Mouse (Mus musculus): Measurements from ENCODE around the gene Ier2. TPM values are rescaled to one million over a fixed set of nuclear protein-coding genes. Genes with fewer than 3 reads are reported as not detected.
"Not testable (repeated sequence)": the region's sequence is repeated elsewhere in the genome, so short reads cannot be mapped to it uniquely, and the experiment has no call there.

Gene Ier2
- total RNA-seq, 2 experiments from 2014 or later = 43.5 to 49.8 TPM

DNA sequence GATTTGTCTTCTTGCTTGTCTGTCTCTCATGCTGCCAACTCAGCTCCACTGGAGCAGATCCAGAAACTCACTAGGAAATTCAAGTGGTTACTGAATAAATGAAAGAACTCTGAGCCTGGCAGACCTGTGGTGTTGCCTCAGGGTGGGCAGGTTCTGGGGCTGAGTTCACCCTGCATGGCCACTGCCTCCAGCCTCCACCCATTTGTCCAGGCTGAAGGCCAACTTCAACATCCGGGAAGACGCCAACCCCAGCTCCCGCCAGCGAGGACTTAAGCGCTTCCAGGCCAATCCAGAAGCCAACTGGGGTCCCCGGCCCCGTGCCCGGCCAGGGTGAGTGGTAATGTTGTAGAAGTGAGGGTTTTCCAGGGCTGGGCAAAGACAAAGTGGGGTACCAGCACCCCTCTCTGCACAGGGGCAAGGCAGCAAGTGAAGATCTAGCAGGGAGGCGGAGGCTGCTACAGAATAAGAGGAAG is 36.3 kb upstream of the Ier2 start:
- ATAC-seq (replicated peaks; ENCODE audit: poor library complexity) = no peak

- ATAC-seq (replicated peaks; ENCODE audit: poor library complexity) = no peak
These were observed 35.6 kb upstream of the Ier2 start for GRCm38 (mm10) chr8:84698288-84698687.

DNA sequence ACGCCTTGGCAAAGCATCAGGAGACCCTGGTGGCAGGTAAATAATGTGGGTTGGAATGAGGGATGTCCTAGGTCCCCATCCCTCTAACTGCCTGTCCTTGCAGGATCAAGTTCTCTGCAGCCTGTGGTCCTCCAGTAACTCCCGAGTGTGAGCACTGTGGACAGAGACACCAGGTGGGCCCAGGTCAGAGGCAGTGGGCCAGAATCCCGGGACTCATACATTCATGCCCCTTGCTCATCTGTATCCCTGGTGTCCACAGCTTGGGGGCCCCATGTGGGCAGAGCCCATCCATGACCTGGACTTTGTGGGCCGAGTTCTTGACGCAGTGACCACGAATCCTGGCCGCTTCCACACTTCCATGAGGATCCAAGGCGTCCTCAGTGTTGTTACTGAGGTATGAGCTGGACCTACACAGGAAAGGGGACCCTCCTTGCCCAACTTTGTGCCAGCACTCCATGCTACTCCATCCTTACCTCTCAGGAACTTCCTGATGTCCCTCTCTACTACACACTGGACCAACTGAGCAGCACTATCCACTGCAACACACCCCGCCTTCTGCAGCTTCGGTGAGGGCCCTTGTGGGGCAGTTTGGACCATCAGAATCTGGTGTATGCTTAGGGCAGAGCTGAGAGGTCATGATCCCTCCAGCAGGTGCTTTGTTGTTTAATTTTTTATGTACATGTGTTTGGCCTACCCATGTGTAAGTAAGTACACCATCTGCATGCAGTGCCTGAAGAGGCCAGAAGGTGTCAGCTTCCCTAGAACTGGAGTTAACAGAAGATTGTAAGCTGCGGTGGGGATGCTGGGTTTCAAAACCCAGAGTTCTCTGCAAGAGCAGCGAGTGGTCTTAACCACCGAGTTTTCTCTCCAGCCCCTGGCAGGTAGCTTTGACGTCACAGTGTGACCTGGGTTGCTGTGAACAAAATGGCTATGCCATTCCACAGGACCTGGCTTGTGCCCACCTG is 34.8 kb upstream of the Ier2 start:
- peak; percentile 21 for ATAC-seq (replicated peaks; ENCODE audit: poor library complexity)

DNA sequence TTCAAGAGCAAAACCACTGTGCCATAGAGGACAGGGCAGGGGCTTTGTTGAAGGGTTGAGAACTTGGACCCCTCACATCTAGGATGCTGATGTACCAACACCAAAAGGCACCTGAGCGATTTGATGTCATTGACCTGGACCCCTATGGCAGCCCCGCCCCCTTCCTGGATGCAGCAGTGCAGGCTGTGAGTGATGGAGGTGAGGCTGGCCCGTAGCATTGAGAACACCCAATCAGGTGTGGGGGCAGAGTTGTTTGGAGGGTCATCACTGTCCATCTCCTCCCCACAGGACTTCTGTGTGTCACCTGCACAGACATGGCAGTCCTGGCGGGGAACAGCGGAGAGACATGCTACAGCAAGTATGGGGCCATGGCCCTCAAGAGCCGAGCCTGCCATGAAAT is 32.5 kb upstream of the Ier2 start:
- ATAC-seq (replicated peaks; ENCODE audit: poor library complexity) = no peak

DNA sequence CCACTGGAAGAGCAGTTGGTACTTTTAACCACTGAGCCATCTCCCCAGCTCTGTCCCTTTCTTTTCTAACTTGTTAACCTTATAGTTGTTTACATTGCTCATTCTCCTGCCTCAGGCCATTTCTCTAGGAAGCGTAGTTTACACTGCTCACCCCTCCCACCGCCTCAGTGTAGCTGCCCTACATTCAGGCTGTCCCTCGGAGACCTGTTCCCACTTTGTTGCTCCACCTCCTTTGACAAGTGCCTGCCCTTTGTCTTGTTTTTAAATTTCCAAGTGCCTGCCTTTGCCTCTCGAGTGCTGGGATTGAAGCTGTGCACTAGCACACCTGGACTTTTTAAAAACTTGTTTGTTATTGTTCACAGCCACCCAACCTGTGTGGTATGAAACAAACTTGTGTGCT is 30.7 kb upstream of the Ier2 start:
- ATAC-seq (replicated peaks; ENCODE audit: poor library complexity) = no peak

- ATAC-seq (replicated peaks; ENCODE audit: poor library complexity) = peak; percentile 80
These were observed 26.7 kb upstream of the Ier2 start for GRCm38 (mm10) chr8:84689091-84689915.

- ATAC-seq (replicated peaks; ENCODE audit: poor library complexity) = peak; percentile 81
These were observed 25.1 kb upstream of the Ier2 start, which contains the start of gene Nacc1 for GRCm38 (mm10) chr8:84687705-84688100. Gene Nacc1 (minus strand): TSS chr8:84687862.

- peak; percentile 10; the same call in 1 of the 2 replicates for ATAC-seq (replicated peaks; ENCODE audit: poor library complexity)
These were observed 24.5 kb upstream of the Ier2 start for GRCm38 (mm10) chr8:84687003-84687704.

DNA sequence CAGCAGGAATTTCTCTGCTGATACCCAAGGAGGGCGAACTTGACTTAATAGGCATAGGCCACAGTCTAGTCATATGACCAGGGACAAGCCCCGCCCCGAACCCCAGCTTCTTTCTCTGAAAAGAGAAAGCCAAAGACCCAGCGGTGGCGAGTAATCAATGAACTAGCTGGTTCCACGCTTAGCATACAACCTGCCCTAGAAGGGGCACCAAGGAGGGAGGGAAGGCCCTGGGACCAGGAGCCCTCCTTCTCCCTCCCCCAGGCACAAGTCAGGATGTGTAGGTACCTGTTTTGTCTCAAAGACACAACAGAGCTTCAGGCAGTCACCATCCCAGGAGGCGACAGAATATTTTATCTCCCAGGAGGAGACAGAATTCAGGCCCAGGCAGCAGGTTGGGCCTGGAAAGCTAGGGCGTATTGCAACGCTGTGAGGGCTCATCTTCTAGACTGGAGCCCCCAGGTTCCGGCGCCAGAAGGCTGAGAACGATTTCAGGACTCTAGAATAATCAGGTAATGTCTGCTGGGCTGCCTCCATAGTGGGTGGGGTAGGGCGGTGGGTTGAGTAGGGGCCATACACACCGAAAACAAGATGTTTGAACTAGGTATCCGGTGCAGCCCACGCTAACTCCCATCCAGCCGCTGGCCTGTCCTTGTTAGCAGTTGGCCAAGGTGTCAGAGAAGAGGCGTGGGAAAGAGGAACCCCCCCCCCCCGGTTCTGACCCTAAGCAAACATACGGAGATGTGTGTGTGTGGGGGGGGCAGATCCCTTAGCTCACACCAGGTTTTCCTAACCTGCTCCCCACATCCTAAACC is 23.7 kb upstream of the Ier2 start, which contains the start of gene Trmt1:
Gene Trmt1, plus strand, starts transcription at position 117 of the 812 bp plus-strand sequence.
- ATAC-seq (replicated peaks; ENCODE audit: poor library complexity) = 0 out of 2 replicates have a peak, but pooled peaks have one; percentile 8

GRCm38 (mm10) chr8:84684537-84684936 is 21.9 kb upstream of the Ier2 start:
- ATAC-seq (replicated peaks; ENCODE audit: poor library complexity) = no peak

- ATAC-seq (replicated peaks; ENCODE audit: poor library complexity) = peak; percentile 47
These were observed 19.6 kb upstream of the Ier2 start for GRCm38 (mm10) chr8:84682257-84682656.

DNA sequence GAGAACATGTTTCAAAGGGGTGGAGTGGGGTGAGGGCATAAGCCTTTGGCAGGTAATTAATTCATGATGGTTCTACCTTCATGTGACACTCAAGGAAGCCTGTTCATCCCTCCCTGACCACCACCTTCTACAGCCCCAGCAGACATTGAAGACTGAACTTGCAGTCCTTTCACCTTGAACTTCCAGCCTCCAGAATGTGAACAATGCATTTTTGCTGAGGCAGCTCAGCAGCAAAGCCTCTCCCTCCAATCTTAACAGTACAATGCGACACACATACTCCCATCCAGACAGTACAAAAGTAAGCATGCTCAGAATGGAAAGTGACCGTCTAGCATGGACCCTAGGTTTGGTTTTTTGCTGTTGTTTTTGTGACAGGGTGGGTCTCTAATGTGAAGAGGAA is 18.8 kb upstream of the Ier2 start:
- ATAC-seq (replicated peaks; ENCODE audit: poor library complexity) = no peak

GRCm38 (mm10) chr8:84677305-84677704 is 14.7 kb upstream of the Ier2 start:
- ATAC-seq (replicated peaks; ENCODE audit: poor library complexity) = peak; percentile 42

DNA sequence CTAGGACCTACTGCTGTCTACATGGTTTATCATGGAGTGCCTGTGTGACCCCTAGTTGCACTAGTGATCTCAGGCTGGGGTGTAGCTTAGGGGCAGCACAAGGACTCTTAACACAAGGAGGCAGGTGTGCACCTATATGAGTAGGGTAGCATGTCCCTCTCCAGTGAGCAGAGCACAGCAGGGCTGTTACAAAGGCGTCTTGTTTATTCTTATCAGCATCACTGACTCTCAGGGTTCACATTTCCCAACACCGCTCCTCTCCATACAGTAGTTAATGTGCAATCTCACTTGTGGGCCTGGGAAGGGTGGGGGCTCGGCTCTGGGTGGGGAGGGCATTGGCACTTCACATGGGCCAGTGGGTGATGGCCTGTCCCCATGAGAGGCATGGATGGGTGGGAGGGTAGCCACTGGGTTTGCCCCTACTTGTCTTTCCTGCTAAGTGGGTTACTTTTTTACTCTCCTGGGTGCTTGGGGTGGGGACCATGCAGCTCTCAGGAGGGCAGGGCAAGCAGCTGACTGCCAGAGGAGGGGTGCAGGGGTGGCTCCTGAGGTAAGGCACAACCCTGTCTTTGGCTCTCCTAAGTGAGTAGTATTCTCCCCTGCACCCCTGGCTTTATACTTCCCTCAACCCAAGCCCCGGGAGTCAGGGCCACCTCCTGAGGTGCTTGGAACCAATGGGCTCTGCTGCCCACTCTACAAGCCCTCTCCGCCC is 7.8 kb upstream of the Ier2 start:
- ATAC-seq (replicated peaks; ENCODE audit: poor library complexity) = not testable (repeated sequence)

DNA sequence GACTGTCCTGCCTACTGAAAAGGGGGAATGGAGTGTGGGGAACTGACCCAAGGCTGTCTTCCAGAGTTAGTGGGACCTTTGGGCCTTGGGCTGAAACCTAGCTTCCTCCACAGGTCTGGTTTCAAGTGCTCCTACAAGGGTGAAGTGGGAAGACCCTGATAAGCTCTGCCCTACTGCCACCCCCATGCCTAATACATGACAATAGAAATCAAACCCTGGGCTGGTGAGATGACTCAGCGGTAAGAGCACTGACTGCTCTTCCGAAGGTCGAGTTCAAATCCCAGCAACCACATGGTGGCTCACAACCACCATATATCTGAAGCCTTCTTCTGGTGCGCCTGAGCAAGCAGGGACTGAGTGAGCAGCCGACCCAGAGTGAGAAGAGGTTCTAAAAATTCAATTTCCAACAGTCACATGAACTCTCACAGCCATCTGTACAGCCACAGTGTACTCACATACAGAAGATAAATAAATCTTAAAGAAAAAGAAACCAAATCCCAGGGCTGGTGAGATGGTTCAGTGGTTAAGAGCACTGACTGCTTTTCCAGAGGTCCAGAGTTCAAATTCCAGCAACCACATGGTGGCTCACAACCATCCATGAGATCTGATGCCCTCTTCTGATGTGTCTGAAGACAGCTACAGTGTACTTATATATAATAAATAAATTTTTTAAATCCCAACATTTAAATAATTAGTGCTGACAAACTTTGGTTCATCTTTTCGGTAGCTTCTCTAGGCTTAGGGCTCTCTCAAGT is 6.3 kb upstream of the Ier2 start:
- no peak for ATAC-seq (replicated peaks; ENCODE audit: poor library complexity)

DNA sequence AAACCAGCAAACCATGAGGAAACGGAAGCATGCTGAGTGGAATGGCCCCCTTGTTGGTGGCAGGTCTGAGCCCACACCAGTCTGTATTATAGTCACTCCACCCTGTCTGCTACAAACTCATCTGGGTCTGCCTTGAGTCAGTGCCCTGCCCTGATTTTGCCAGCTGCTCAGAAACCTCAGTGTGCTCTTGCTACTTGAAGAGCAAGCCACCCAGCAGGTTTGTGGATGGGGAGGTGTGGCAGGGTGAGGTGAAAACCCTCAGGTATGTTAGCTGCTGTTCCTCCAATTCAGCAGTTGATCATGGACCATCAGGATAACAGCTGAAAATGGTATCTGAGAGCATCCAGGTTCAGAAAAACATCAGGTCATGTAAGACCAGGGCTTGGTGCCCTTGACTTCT is 5.4 kb upstream of the Ier2 start:
- ATAC-seq (replicated peaks; ENCODE audit: poor library complexity) = no peak

DNA sequence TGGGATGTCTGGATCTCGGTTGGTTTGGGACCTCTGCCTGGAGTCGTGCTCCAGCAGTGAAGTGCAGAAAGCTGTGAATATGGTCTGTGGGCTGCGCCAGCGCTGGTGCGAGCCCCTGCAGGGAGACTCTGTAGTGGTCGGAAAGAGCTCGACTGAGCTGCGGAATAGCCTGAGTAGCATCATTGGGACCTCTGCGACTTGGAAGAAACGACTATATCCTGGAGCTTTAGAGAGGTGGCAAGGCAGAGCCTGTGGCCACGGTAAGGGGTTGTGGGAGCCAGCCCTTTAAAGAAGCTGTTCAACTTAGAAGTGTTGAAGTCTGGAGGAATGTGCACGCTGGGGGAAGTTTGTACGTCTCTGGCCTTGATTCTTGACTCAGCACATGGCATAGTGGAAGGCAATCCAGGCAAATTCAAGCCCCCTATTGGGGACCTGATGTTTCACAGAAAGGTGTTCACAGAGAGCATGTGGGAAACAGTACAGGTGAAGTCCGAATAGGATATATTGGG is 2.8 kb upstream of the Ier2 start:
- no peak for ATAC-seq (replicated peaks; ENCODE audit: poor library complexity)

Measured in megakaryocyte progenitor cell, adult 5-6 weeks (primary cell).